Mouse (Mus musculus) intestine, embryonic 14.5 days (tissue): Measurements from ENCODE around the gene Tbc1d16. TPM values are rescaled to one million over a fixed set of nuclear protein-coding genes. Genes with fewer than 3 reads are reported as not detected.
"Not testable (repeated sequence)": the region's sequence is repeated elsewhere in the genome, so short reads cannot be mapped to it uniquely, and the experiment has no call there.

Experiments
- ATAC-seq: fragments of 200-750 bp; cut with Nextera tagmentation; replicated peaks from 2 replicates; pipeline ENCODE4 v1.8.0; 2017; ENCODE audit warnings: low read depth, moderate number of reproducible peaks, moderate TSS enrichment, moderate library complexity; ENCODE audit not compliant: low FRiP score, low TSS enrichment
- DNase-seq: peaks from one replicate; pipeline ENCODE4 v3.0.0-alpha.2; 2018; ENCODE audit warnings: low spot score
- H3K27ac ChIP-seq: fragments of 300-500 bp; sonication (generic); 2 replicates; pipeline ENCODE4 v1.5.1; 2014; ENCODE audit warnings: low read depth, mild to moderate bottlenecking, control low read depth
- H3K27me3 ChIP-seq: fragments of 300-500 bp; sonication (generic); replicated peaks from 2 replicates; pipeline ENCODE4 v1.6.1; 2014; ENCODE audit warnings: low read length, control low read depth; ENCODE audit not compliant: control insufficient read depth, insufficient read depth
- H3K36me3 ChIP-seq: fragments of 300-500 bp; sonication (generic); 2 replicates; pipeline ENCODE4 v1.6.1; 2014; ENCODE audit warnings: low read length, control low read depth; ENCODE audit not compliant: control insufficient read depth, insufficient read depth
- H3K4me1 ChIP-seq: fragments of 300-500 bp; sonication (generic); replicated peaks from 2 replicates; pipeline ENCODE4 v1.6.1; 2014; ENCODE audit warnings: low read length, control low read depth, mixed read lengths; ENCODE audit not compliant: control insufficient read depth, insufficient read depth
- H3K4me2 ChIP-seq: fragments of 300-500 bp; sonication (generic); 2 replicates; pipeline ENCODE4 v1.6.1; 2014; ENCODE audit warnings: low read length
- H3K4me3 ChIP-seq: fragments of 300-500 bp; sonication (generic); 2 replicates; pipeline ENCODE4 v1.5.1; 2014; ENCODE audit warnings: low read depth, low read length, control low read depth, mixed read lengths
- H3K9ac ChIP-seq: fragments of 300-500 bp; sonication (generic); 2 replicates; pipeline ENCODE4 v1.6.1; 2014; ENCODE audit warnings: mild to moderate bottlenecking, low read length
- H3K9me3 ChIP-seq: fragments of 300-500 bp; sonication (generic); 2 replicates; pipeline ENCODE4 v1.6.1; 2016; ENCODE audit warnings: low read length, control low read depth; ENCODE audit not compliant: control insufficient read depth
- WGBS: fragments of 180-500 bp; shearing (Covaris S2); extraction: QIAGEN DNeasy Blood & Tissue Kit; methylation state at CpG from one replicate; pipeline ENCODE4 v1.1.7; 2014; 5-methylcytosine and 5-hydroxymethylcytosine counted together
- polyA plus RNA-seq: library from polyadenylated mRNA; unstranded; fragments of >200 nt; fragmentation: Nextera tagmentation; extraction: Ambion mirVana; gene quantifications from 2 replicates; pipeline ENCODE4 v1.2.1, GENCODE M21; 2014

Gene Tbc1d16
- polyA plus RNA-seq, 1 experiment from 2014 or later: 13.0 TPM

DNA sequence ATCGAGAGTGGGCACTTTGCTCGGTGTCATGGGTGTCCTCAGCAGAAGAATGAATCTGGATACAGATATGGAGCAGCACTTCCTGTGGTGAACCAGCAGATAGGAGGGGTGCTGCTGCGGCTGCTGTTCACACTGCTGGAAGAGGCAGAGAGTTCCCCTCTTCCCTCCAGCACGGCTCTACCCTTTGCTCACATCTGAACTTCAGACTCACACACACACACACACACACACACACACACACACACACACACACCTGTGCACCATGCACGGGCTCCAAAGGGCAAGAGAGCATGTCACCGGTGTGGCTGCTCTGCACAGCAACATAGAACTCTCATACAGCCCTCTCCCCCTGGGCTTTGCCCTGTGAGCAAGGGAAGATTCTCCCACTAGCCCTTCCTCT is 122.0 kb downstream of the Tbc1d16 start:
- ATAC-seq (peak; percentile 34), DNase-seq (no peak)
- H3K9ac ChIP-seq: no peak overlapping the region
- H3K4me1 ChIP-seq: peaks cover 16% of the 10 kb centered on the region
- H3K4me3 ChIP-seq: no peak overlapping the region
- no peaks in the 10 kb centered on the region for H3K27me3 ChIP-seq
- 0 out of 2 replicates have a peak overlapping the region, but pooled peaks have one; percentile 33 for H3K27ac ChIP-seq
- H3K36me3 ChIP-seq: no peaks in the 10 kb centered on the region
- 40% methylated on average over 6 of the region's 6 CpGs for WGBS
- no peak overlapping the region for H3K4me2 ChIP-seq
- H3K9me3 ChIP-seq: no peaks in the 10 kb centered on the region

DNA sequence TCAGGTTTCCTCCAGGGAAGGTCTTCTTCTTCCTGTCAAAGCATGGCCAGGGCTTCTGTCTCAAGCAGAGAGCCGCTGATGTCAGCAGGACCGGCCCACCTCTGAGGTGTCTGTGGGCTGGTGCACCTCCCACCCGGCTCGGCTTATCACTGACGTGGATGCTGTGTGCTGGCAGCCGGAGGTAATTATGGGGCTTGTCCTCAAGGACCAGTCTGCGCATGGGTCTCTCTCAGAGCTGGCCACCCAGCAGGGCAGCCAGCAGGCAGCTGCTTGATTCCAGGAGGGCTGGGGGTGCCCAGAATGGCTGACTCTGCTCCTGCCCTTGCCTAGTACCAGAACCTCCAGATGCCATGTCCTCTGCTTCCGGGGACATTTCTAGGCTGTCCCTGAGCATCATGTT is 122.6 kb downstream of the Tbc1d16 start:
- Histone ChIP-seq H3K4me2 (no peak overlapping the region; the same call in 1 of the 2 replicates), H3K4me1 (peaks cover 16% of the 10 kb centered on the region), H3K9ac (no peak overlapping the region), H3K36me3 (no peaks in the 10 kb centered on the region), H3K9me3 (no peaks in the 10 kb centered on the region), H3K27ac (peak overlapping the region; percentile 33; the same call in 1 of the 2 replicates), H3K27me3 (no peaks in the 10 kb centered on the region), H3K4me3 (no peak overlapping the region)
- ATAC-seq (peak; percentile 51), DNase-seq (no peak)
- 34% methylated on average over 8 of the region's 8 CpGs for WGBS

DNA sequence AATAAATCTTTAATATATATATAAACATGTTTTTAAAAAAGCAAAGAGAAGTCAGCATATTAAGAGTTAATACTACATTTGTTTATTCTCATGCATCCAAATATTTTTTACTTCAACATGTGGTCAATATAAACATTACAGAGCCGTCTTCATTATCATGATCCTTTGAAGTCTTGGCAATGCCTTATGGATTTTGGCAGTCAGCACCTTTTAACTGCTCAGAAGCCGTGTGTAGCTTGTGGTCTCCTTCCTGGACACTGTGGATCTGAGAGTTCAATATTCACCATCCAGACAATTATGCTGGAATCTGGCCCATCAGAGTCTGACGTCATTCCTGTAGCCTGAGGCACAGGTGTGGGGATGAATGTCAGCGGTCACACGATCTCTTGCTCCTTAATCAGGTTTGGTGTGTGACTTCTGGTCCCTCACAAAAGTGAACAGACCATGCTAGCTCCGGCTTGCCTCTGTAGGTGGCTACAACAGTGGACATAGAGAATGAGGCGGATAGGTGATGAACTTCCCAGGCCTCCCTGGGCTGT is 123.2 kb downstream of the Tbc1d16 start:
- Histone ChIP-seq H3K4me2 (no peak overlapping the region), H3K9me3 (no peaks in the 10 kb centered on the region), H3K9ac (no peak overlapping the region), H3K27ac (peak overlapping the region; percentile 33; the same call in 1 of the 2 replicates), H3K4me1 (peaks cover 16% of the 10 kb centered on the region), H3K4me3 (no peak overlapping the region), H3K36me3 (no peaks in the 10 kb centered on the region), H3K27me3 (no peaks in the 10 kb centered on the region)
- 65% methylated on average over 7 of the region's 7 CpGs for WGBS
- DNase-seq: no peak
- ATAC-seq: no peak

DNA sequence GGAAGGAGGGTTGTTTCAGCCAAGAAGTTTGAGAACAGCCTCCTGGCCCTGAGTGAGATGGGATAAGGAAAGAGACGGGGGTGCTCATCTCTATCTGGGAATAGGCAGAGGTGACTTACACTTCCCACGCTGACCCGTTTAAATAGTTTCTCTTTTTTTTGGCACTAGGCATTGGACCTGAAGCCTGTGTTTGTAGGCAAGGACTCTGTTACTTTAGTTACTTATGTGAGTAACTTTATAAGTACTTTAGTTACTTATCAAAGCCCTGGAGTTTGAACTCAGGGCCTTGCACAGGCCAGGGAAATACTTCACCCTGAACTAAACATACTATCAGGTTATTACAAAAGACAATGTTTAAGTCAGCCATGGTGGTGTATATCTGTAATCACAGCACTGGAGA is 124.3 kb downstream of the Tbc1d16 start:
- Histone ChIP-seq H3K36me3 (no peaks in the 10 kb centered on the region), H3K4me3 (no peak overlapping the region), H3K4me2 (no peak overlapping the region), H3K9ac (no peak overlapping the region), H3K4me1 (peaks cover 12% of the 10 kb centered on the region), H3K27ac (no peak overlapping the region), H3K27me3 (no peaks in the 10 kb centered on the region), H3K9me3 (no peaks in the 10 kb centered on the region)
- ATAC-seq (no peak), DNase-seq (no peak)
- 80% methylated on average over 3 of the region's 3 CpGs for WGBS

DNA sequence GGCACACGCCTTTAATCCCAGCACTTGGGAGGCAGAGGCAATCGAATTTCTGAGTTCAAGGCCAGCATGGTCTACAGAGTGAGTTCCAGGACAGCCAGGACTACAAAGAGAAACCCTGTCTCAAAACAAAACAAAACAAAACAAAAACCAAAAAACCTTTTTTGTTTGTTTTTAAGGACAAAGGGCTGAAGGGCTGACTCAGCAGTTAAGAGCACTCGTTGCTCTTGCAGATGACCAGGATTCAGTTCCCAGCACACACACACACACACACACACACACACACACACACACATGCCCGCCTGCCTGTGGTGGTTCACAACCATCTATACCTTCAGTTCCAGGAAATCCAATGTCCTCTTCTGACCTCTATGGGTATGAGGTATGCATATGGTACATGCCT is 127.9 kb downstream of the Tbc1d16 start:
- H3K9ac ChIP-seq, H3K36me3 ChIP-seq, DNase-seq, H3K27me3 ChIP-seq, H3K4me2 ChIP-seq, ATAC-seq, H3K4me3 ChIP-seq, H3K9me3 ChIP-seq, H3K27ac ChIP-seq: not testable (repeated sequence)
- peaks cover 13% of the 10 kb centered on the region for H3K4me1 ChIP-seq
- WGBS: 77% methylated on average over 4 of the region's 4 CpGs

DNA sequence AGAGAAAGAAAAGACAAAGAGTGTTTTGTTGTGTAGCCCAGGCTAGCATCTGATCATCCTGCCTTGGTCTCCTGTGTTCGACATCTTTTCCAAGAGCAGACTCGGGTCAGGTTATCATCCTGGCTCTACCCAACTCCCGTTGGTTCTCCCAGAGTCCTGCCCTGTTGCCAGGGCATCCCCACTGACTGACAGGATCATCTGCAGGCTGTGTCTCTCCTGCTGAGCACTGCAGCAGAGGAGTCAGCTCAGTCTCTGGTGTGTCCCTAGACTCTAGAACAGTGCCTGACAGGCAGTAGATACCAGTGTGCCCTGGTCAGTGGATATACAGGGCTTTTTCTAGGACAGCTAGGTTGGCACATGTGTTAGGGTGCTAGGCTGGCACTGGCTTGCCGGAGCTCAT is 130.1 kb downstream of the Tbc1d16 start:
- Histone ChIP-seq H3K27ac (no peak overlapping the region), H3K27me3 (no peaks in the 10 kb centered on the region), H3K36me3 (no peaks in the 10 kb centered on the region), H3K4me2 (no peak overlapping the region), H3K4me1 (peaks cover 13% of the 10 kb centered on the region), H3K4me3 (no peak overlapping the region), H3K9me3 (no peaks in the 10 kb centered on the region), H3K9ac (no peak overlapping the region)
- ATAC-seq (no peak), DNase-seq (no peak)
- 78% methylated on average over 4 of the region's 4 CpGs for WGBS

DNA sequence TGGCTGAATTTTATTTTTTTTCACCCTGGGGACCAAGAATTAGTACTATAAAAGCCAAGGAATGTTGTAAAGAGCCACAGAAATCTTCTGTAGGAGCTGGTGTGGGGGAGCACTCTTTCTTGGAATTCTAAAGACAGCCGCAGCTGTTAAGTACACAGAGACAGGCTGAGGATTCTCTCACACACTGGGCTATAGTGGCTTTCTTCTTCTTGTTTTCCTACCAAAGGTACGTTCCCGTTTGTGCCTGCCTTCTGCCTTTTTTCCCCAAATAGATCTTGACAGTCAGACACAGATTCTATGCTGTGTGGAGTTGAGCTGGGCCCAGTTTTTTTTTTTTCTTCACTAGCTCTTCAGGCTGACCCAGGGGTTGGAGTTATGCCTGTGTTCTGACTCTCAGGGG is 132.9 kb downstream of the Tbc1d16 start:
- WGBS: 10% methylated on average over 3 of the region's 3 CpGs
- H3K36me3 ChIP-seq: no peaks in the 10 kb centered on the region
- no peak overlapping the region for H3K4me2 ChIP-seq
- H3K9me3 ChIP-seq: no peaks in the 10 kb centered on the region
- H3K4me1 ChIP-seq: peaks cover 20% of the 10 kb centered on the region
- H3K27ac ChIP-seq: peak overlapping the region; percentile 19; the same call in 1 of the 2 replicates
- H3K27me3 ChIP-seq: no peaks in the 10 kb centered on the region
- ATAC-seq (no peak), DNase-seq (no peak)
- no peak overlapping the region for H3K4me3 ChIP-seq
- no peak overlapping the region for H3K9ac ChIP-seq

DNA sequence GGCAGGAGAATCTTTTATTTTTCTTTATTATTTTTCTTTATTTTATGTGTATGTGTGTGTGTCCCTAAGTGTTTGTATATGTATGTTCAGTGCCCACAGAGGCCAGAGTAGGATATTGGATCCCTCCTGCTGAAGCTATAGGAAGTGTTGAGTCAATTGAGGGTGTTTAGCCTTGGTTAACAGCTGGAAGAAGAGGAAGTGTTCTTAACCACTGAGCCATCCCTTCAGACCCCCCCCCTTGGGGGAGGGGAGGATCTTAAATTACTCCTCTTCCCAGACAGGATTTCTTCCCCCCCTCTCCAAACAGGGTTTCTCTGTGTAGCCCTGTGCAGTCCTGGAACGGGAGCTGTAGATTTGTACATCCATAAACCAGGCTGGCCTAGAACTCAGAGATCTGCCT is 135.0 kb downstream of the Tbc1d16 start:
- no peak for DNase-seq
- no peak for ATAC-seq
- Histone ChIP-seq H3K4me1 (peaks cover 37% of the 10 kb centered on the region), H3K9me3 (no peaks in the 10 kb centered on the region), H3K36me3 (no peaks in the 10 kb centered on the region), H3K4me3 (no peak overlapping the region), H3K27me3 (peaks cover 21% of the 10 kb centered on the region), H3K4me2 (no peak overlapping the region), H3K9ac (no peak overlapping the region), H3K27ac (no peak overlapping the region)
- WGBS: 68% methylated on average over 1 of the region's 1 CpGs
